Mouse (Mus musculus): ENCODE measurements around the gene Exoc3l2. TPM values are rescaled to one million over a fixed set of nuclear protein-coding genes. Genes with fewer than 3 reads are reported as not detected.

Gene Exoc3l2
- polyA plus RNA-seq, 2 experiments, result 0.48 to 1.7 TPM

DNA sequence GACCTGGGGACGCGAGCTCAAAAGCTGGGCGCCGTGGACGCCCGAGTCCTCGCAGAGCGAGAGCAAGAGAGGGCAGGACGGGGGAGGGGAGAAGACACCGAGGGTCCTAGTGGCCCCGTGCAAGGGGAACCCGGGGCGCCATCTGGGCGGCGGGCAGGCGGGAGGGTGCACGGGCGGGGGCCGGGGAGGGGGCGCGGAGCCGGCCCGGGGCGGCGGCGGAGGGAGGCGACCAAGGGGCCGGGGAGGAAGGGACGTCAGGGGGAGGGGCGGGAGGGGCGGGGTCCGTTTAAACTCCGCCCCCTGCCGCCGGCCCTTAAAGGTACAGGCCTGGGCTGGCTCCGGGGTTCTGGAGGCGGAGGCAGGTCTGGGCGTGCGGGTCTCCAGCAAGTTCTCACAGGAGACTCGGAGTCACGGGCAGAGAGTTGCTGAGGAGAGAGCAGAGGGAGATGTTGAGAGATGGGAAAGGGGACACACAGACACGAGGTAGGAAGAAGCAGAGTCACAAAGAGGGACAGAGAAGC is 4.5 kb upstream of the Exoc3l2 start, which contains the start of gene Mark4:
Gene Mark4, minus strand, starts transcription at position 231 of the 521 bp plus-strand sequence.
- peak within 1 kb of the TSS; percentile 73 to 78 for H3K4me3 ChIP-seq (ENCODE audit: insufficient read depth in 1 of 2, low read depth in 2 of 2, low read length in 2 of 2)
- no peaks in the 10 kb centered on the region for H3K36me3 ChIP-seq (replicated peaks; ENCODE audit: control insufficient read depth, insufficient read depth, low read depth)
- ATAC-seq (ENCODE audit: insufficient read depth) (peak; percentile 81), DNase-seq (ENCODE audit: low read depth in 3 of 3, low spot score in 3 of 3) (peak; percentile 49 to 63 (median 54))
- no peaks in the 10 kb centered on the region for H3K27me3 ChIP-seq (ENCODE audit: control insufficient read depth, insufficient read depth, low read length)
- peak within 1 kb of the TSS; percentile 85 for H3K4me2 ChIP-seq (ENCODE audit: low read depth)
- H3K27ac ChIP-seq, result no peak within 1 kb of the TSS
- H3K9me3 ChIP-seq (ENCODE audit: control insufficient read depth, low read length), result no peaks in the 10 kb centered on the region
- no peak for TF ChIP-seq CTCF (IDR thresholded peaks at IDR 0.05; ENCODE audit: low read depth)
- TF ChIP-seq EP300 (IDR thresholded peaks at IDR 0.05; ENCODE audit: low read depth), result no peak
- H3K4me1 ChIP-seq (replicated peaks; ENCODE audit: control insufficient read depth in 2 of 2, insufficient read depth in 2 of 2, low read length in 1 of 2), result 0 out of 4 replicates have a peak, but pooled peaks cover 0 to 2% of the 10 kb centered on the region in 2 experiments
- 1% methylated on average over 36 of the region's 42 CpGs for WGBS (ENCODE audit: insufficient replicate concordance)
- peak within 1 kb of the TSS; percentile 73 for H3K9ac ChIP-seq (replicated peaks)

DNA sequence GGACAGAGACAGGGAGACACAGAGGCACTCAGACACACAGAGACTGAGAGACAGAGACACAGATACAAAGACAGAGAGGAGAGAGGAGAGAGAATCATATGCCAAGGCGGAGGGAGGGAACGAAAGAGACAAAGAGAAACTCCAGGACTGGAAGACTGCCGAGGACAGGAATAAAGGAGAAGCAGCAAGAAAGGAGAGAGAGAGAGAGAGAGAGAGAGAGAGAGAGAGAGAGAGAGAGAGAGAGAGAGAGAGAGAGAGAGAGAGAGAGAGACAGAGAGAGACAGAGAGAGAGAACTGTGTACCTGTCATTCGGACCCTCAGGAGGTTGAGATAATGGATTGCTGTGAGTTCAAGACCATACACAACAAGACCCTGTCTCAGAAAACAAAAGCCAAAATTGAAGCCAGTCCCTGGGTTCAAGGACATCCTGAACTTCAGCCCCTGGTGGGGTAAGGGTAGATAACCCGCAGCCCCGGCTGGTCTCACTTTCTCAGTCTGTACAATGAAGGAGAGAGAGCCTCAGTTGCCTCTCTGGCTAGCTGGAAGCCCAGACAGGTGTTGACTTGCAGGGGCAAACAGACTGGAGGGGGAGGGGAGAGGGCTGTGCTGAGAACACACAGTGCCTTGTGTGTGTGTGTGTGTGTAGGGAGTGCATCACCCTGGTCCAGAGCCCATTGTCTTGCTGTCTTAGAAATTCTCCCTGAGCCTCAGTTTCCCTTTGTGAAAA is 3.8 kb upstream of the Exoc3l2 start:
- no peaks in the 10 kb centered on the region for H3K36me3 ChIP-seq (replicated peaks; ENCODE audit: control insufficient read depth, insufficient read depth, low read depth)
- no peaks in the 10 kb centered on the region for H3K27me3 ChIP-seq (ENCODE audit: control insufficient read depth, insufficient read depth, low read length)
- no peak for DNase-seq (ENCODE audit: low read depth in 3 of 3, low spot score in 3 of 3)
- no peak overlapping the region for H3K27ac ChIP-seq
- no peak for TF ChIP-seq EP300 (IDR thresholded peaks at IDR 0.05; ENCODE audit: low read depth)
- TF ChIP-seq CTCF (IDR thresholded peaks at IDR 0.05; ENCODE audit: low read depth), result no peak
- no peak for ATAC-seq (ENCODE audit: insufficient read depth)
- H3K9me3 ChIP-seq (ENCODE audit: control insufficient read depth, low read length), result no peaks in the 10 kb centered on the region
- H3K9ac ChIP-seq (replicated peaks), result peak overlapping the region; percentile 53
- WGBS (ENCODE audit: insufficient replicate concordance), result 23% methylated on average over 6 of the region's 6 CpGs
- H3K4me2 ChIP-seq (ENCODE audit: low read depth), result peak overlapping the region; percentile 85
- 0 out of 4 replicates have a peak, but pooled peaks cover 0 to 2% of the 10 kb centered on the region in 2 experiments for H3K4me1 ChIP-seq (replicated peaks; ENCODE audit: control insufficient read depth in 2 of 2, insufficient read depth in 2 of 2, low read length in 1 of 2)
- H3K4me3 ChIP-seq (ENCODE audit: insufficient read depth in 1 of 2, low read depth in 2 of 2, low read length in 2 of 2), result peak overlapping the region; percentile 72 to 78

DNA sequence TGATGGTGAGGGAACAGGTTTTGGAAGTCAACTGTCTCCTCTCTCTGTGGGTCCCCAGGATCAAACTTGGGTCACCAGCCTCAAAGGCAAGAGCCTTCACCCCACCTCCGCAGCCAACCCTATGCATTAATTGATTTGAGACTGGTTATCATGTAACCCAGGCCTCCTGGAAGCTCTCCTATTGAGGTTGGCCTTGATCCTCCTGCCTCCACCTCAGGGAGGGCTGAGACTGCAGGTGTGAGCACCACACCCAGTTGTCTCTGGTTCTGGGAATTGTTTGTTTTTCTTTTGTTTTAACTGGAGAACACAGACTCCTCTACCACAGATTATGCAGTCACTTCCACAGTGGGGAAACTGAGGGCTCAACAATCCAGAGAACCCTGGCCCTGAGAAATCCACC is 2.6 kb upstream of the Exoc3l2 start:
- TF ChIP-seq EP300 (IDR thresholded peaks at IDR 0.05; ENCODE audit: low read depth) (no peak), CTCF (IDR thresholded peaks at IDR 0.05; ENCODE audit: low read depth) (no peak)
- Histone ChIP-seq H3K36me3 (replicated peaks; ENCODE audit: control insufficient read depth, insufficient read depth, low read depth) (no peaks in the 10 kb centered on the region), H3K27me3 (ENCODE audit: control insufficient read depth, insufficient read depth, low read length) (no peaks in the 10 kb centered on the region; the same call in 1 of the 2 replicates), H3K27ac (no peak overlapping the region), H3K9ac (replicated peaks) (no peak overlapping the region), H3K4me3 (ENCODE audit: insufficient read depth in 1 of 2, low read depth in 2 of 2, low read length in 2 of 2) (no peak overlapping the region), H3K4me1 (replicated peaks; ENCODE audit: control insufficient read depth in 2 of 2, insufficient read depth in 2 of 2, low read length in 1 of 2) (0 out of 4 replicates have a peak, but pooled peaks cover 0 to 2% of the 10 kb centered on the region in 2 experiments), H3K4me2 (ENCODE audit: low read depth) (no peak overlapping the region), H3K9me3 (ENCODE audit: control insufficient read depth, low read length) (no peaks in the 10 kb centered on the region)
- DNase-seq (ENCODE audit: low read depth in 3 of 3, low spot score in 3 of 3) (no peak), ATAC-seq (ENCODE audit: insufficient read depth) (no peak)
- 57% methylated on average over 1 of the region's 1 CpGs for WGBS (ENCODE audit: insufficient replicate concordance)

DNA sequence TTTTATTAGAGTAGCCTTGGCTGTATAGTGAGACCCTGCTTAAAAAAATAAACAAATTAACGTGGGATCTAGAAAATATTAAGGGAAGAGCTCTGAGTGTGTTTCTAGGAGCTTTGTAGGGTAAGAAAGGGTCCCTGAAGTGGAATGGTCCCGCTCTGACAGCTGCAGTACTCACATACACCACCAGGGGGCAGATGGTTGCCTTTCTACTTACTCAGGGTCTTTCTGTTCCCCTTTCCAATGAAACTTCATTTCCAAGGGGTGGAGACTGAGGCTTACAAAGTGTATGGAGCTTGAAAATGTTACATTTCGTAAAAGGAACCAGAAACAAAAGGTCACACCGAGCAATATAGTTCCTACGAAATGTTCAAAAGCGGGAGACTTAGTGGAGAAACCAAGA is 1.6 kb upstream of the Exoc3l2 start:
- Histone ChIP-seq H3K27me3 (ENCODE audit: control insufficient read depth, insufficient read depth, low read length) (no peaks in the 10 kb centered on the region; the same call in 1 of the 2 replicates), H3K9ac (replicated peaks) (no peak overlapping the region), H3K4me2 (ENCODE audit: low read depth) (no peak overlapping the region), H3K4me3 (ENCODE audit: insufficient read depth in 1 of 2, low read depth in 2 of 2, low read length in 2 of 2) (no peak overlapping the region), H3K9me3 (ENCODE audit: control insufficient read depth, low read length) (no peaks in the 10 kb centered on the region), H3K36me3 (replicated peaks; ENCODE audit: control insufficient read depth, insufficient read depth, low read depth) (no peaks in the 10 kb centered on the region), H3K4me1 (replicated peaks; ENCODE audit: control insufficient read depth in 2 of 2, insufficient read depth in 2 of 2, low read length in 1 of 2) (0 out of 4 replicates have a peak, but pooled peaks cover 0 to 2% of the 10 kb centered on the region in 2 experiments), H3K27ac (no peak overlapping the region)
- TF ChIP-seq CTCF (IDR thresholded peaks at IDR 0.05; ENCODE audit: low read depth) (peak; percentile 88), EP300 (IDR thresholded peaks at IDR 0.05; ENCODE audit: low read depth) (no peak)
- ATAC-seq (ENCODE audit: insufficient read depth) (no peak), DNase-seq (ENCODE audit: low read depth in 3 of 3, low spot score in 3 of 3) (peak in 2 of 3 experiments; percentile 17 to 47)
- WGBS (ENCODE audit: insufficient replicate concordance), result 1% methylated on average over 6 of the region's 6 CpGs

DNA sequence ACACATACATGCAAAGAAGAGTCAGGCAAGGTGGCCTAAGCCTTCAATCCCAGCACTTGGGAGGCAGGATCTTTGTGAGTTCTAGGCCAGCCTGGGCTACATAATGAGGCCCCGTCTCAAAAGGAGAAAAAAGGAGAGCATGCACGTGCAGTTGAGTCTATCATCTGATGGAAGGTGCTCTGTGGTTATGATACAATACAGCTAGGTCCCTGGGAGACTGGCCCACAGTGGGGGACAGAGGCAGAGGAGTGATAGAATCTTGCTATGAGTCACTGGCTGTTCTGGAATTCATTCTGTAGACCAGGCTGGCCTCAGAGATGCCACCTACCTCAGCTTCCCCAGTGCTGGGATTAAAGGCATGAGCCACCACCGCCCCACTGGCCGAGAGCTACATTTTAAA is 688 bp upstream of the Exoc3l2 start:
- H3K4me2 ChIP-seq (ENCODE audit: low read depth), result no peak overlapping the region
- H3K4me1 ChIP-seq (replicated peaks; ENCODE audit: control insufficient read depth in 2 of 2, insufficient read depth in 2 of 2, low read length in 1 of 2), result 0 out of 4 replicates have a peak, but pooled peaks cover 0 to 2% of the 10 kb centered on the region in 2 experiments
- H3K9ac ChIP-seq (replicated peaks), result no peak overlapping the region
- no peak for TF ChIP-seq EP300 (IDR thresholded peaks at IDR 0.05; ENCODE audit: low read depth)
- TF ChIP-seq CTCF (IDR thresholded peaks at IDR 0.05; ENCODE audit: low read depth), result no peak
- no peaks in the 10 kb centered on the region for H3K9me3 ChIP-seq (ENCODE audit: control insufficient read depth, low read length)
- no peaks in the 10 kb centered on the region; the same call in 1 of the 2 replicates for H3K27me3 ChIP-seq (ENCODE audit: control insufficient read depth, insufficient read depth, low read length)
- H3K27ac ChIP-seq, result no peak overlapping the region
- WGBS (ENCODE audit: insufficient replicate concordance), result 16% methylated on average over 4 of the region's 4 CpGs
- DNase-seq (ENCODE audit: low read depth in 3 of 3, low spot score in 3 of 3) (no peak), ATAC-seq (ENCODE audit: insufficient read depth) (no peak)
- no peaks in the 10 kb centered on the region for H3K36me3 ChIP-seq (replicated peaks; ENCODE audit: control insufficient read depth, insufficient read depth, low read depth)
- H3K4me3 ChIP-seq (ENCODE audit: insufficient read depth in 1 of 2, low read depth in 2 of 2, low read length in 2 of 2), result no peak overlapping the region

All from liver, embryonic 14.5 days (tissue).